Mouse (Mus musculus) adrenal gland, postnatal 36 days (tissue): ENCODE data around the gene Thap3. TPM values are rescaled to one million over a fixed set of nuclear protein-coding genes. Genes with fewer than 3 reads are reported as not detected.
A peak's percentile ranks its signal among the peaks of the same experiment; 100 is the strongest.

Source experiments
- DNase-seq, 2 experiments: peaks; one replicate each; pipeline ENCODE4 v3.0.0; 2021; ENCODE audit warnings: mixed read lengths in 1 of 2
- total RNA-seq, 2 experiments: library from RNA; stranded (reverse); gene quantifications; 2 replicates each; pipeline ENCODE4 v1.2.3; 2021

Thap3 gene
- total RNA-seq, 2 experiments from 2014 or later = 19.5 to 20.5 TPM

GRCm38 (mm10) chr4:152009076-152010051 is 20.6 kb upstream of the Thap3 start:
- peak; percentile 73 to 74 for DNase-seq

- DNase-seq = peak; percentile 97 to 98
These were observed 19.9 kb upstream of the Thap3 start, which contains the start of gene Klhl21 for GRCm38 (mm10) chr4:152008622-152009075. TSS of gene Klhl21 (plus strand) at chr4:152008803.

- DNase-seq = peak in 1 of 2 experiments; percentile 33
These were observed 19.3 kb upstream of the Thap3 start for GRCm38 (mm10) chr4:152008148-152008500.

GRCm38 (mm10) chr4:152007481-152008147 is 18.8 kb upstream of the Thap3 start:
- no peak for DNase-seq

- no peak for DNase-seq
These were observed 18.0 kb upstream of the Thap3 start for GRCm38 (mm10) chr4:152006812-152007211.

GRCm38 (mm10) chr4:152006137-152006536 is 17.3 kb upstream of the Thap3 start:
- DNase-seq = peak in 1 of 2 experiments; percentile 50

- DNase-seq = no peak
These were observed 13.3 kb upstream of the Thap3 start for GRCm38 (mm10) chr4:152002063-152002462.

- DNase-seq = no peak
These were observed 12.5 kb upstream of the Thap3 start for GRCm38 (mm10) chr4:152001335-152001734.

GRCm38 (mm10) chr4:152000906-152001305 is 12.1 kb upstream of the Thap3 start:
- DNase-seq = no peak

- no peak for DNase-seq
These were observed 10.7 kb upstream of the Thap3 start for GRCm38 (mm10) chr4:151999481-151999880.

- no peak for DNase-seq
These were observed 8.9 kb upstream of the Thap3 start for GRCm38 (mm10) chr4:151997701-151998100.

GRCm38 (mm10) chr4:151996951-151997222 is 8.1 kb upstream of the Thap3 start:
- DNase-seq = no peak

- DNase-seq = peak; percentile 99
These were observed 7.6 kb upstream of the Thap3 start, which contains the start of gene Phf13 for GRCm38 (mm10) chr4:151996173-151996950. TSS of gene Phf13 (minus strand) at chr4:151996258.

GRCm38 (mm10) chr4:151995371-151996172 is 6.8 kb upstream of the Thap3 start:
- peak; percentile 39 to 62 for DNase-seq

GRCm38 (mm10) chr4:151994228-151995171 is 5.7 kb upstream of the Thap3 start:
- peak; percentile 54 to 70 for DNase-seq

- DNase-seq = no peak
These were observed 4.2 kb upstream of the Thap3 start for GRCm38 (mm10) chr4:151993035-151993434.

GRCm38 (mm10) chr4:151992091-151992490 is 3.3 kb upstream of the Thap3 start:
- DNase-seq = no peak

GRCm38 (mm10) chr4:151989110-151989488 is 302 bp upstream of the Thap3 start:
- no peak for DNase-seq

- DNase-seq = no peak
These were observed 819 bp downstream of the Thap3 start for GRCm38 (mm10) chr4:151988014-151988341.

- DNase-seq = no peak
These were observed 2.1 kb downstream of the Thap3 start for GRCm38 (mm10) chr4:151986650-151987049.
